Mouse (Mus musculus) small intestine, adult 2 months (tissue): ENCODE measurements around the gene Adcy1.

Experiments used
- CTCF ChIP-seq: fragments of 200-500 bp; IDR thresholded peaks from 2 replicates; pipeline ENCODE4 v1.5.1; 2012; ENCODE audit warnings: low read depth, mild to moderate bottlenecking, control low read depth, inconsistent platforms, low read length, moderate library complexity, mixed read lengths; ENCODE audit not compliant: insufficient replicate concordance, insufficient read length; ENCODE audit errors: extremely low read depth
- POLR2A ChIP-seq: fragments of 200-500 bp; IDR thresholded peaks from 2 replicates; pipeline ENCODE4 v1.6.1; 2012; ENCODE audit warnings: low read depth, mild to moderate bottlenecking, control low read depth, inconsistent platforms, low read length, moderate library complexity

DNA sequence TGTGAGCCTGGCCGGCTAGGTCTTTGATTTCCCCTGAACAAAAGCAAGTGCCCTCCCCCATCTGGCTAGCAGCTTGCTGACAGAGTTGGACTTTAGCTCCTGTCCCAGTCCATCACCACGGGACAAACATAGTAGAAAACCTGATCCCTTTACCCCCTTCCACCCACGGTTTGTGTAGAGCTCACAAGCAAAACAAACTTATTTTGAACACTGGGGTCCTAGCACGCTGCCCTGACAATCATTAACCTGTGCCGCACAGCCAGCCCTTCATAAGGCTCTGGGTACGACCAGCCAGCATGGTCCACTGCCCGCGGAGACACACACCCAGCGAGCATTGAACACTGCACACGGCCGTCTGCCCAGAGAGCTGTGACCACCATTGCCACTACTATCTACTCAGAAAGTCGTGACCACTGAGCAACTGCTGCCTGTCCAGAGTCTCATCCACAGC lies 134.2 kb downstream of the Adcy1 start, which contains the start of gene Igfbp1:
- no peak for TF ChIP-seq CTCF
- TF ChIP-seq POLR2A = no peak
